Mouse (Mus musculus) stomach, postnatal 0 days (tissue): ENCODE data around the gene AI481877. TPM values are rescaled to one million over a fixed set of nuclear protein-coding genes. Genes with fewer than 3 reads are reported as not detected.

ENCODE experiments used
- ATAC-seq: fragments of 200-750 bp; cut with Nextera tagmentation; 2 replicates; pipeline ENCODE4 v1.8.0; 2017; ENCODE audit not compliant: low FRiP score, low TSS enrichment
- DNase-seq: peaks from one replicate; pipeline ENCODE4 v3.0.0-alpha.2; 2016; ENCODE audit warnings: low spot score
- H3K27ac ChIP-seq: fragments of 300-500 bp; sonication (generic); replicated peaks from 2 replicates; pipeline ENCODE4 v1.5.1; 2014; ENCODE audit warnings: mild to moderate bottlenecking, control low read depth
- H3K27me3 ChIP-seq: fragments of 300-500 bp; sonication (generic); 2 replicates; pipeline ENCODE4 v1.6.1; 2014; ENCODE audit warnings: low read length; ENCODE audit not compliant: control insufficient read depth, insufficient read depth
- H3K36me3 ChIP-seq: fragments of 300-500 bp; sonication (generic); 2 replicates; pipeline ENCODE4 v1.6.1; 2014; ENCODE audit warnings: low read length, mixed read lengths; ENCODE audit not compliant: control insufficient read depth, insufficient read depth
- H3K4me1 ChIP-seq: fragments of 300-500 bp; sonication (generic); replicated peaks from 2 replicates; pipeline ENCODE4 v1.6.1; 2014; ENCODE audit warnings: antibody characterized with exemption; ENCODE audit not compliant: control insufficient read depth, insufficient read depth
- H3K4me2 ChIP-seq: fragments of 300-500 bp; sonication (generic); replicated peaks from 2 replicates; pipeline ENCODE4 v1.6.1; 2014; ENCODE audit warnings: low read depth, mild to moderate bottlenecking, control low read depth, moderate library complexity
- H3K4me3 ChIP-seq: fragments of 300-500 bp; sonication (generic); 2 replicates; pipeline ENCODE4 v1.5.1; 2014; ENCODE audit warnings: low read depth, low read length, control low read depth
- H3K9ac ChIP-seq: fragments of 300-500 bp; sonication (generic); 2 replicates; pipeline ENCODE4 v1.6.1; 2014; ENCODE audit warnings: mild to moderate bottlenecking, low read length, control low read depth, mixed read lengths
- H3K9me3 ChIP-seq: fragments of 300-500 bp; sonication (generic); 2 replicates; pipeline ENCODE4 v1.6.1; 2016; ENCODE audit warnings: low read length; ENCODE audit not compliant: control insufficient read depth
- CTCF ChIP-seq: IDR thresholded peaks from 2 replicates; pipeline ENCODE4 v1.5.1; 2016; ENCODE audit warnings: antibody characterized with exemption, low read depth, mild to moderate bottlenecking, moderate library complexity
- EP300 ChIP-seq: optimal IDR thresholded peaks from 2 replicates; pipeline ENCODE3; 2016; ENCODE audit warnings: antibody characterized with exemption
- WGBS: fragments of 180-500 bp; shearing (Covaris S2); extraction: QIAGEN DNeasy Blood & Tissue Kit; methylation state at CpG from one replicate; pipeline ENCODE4 v1.1.7; 2014; 5-methylcytosine and 5-hydroxymethylcytosine counted together
- polyA plus RNA-seq: library from polyadenylated mRNA; unstranded; fragments of >200 nt; fragmentation: Nextera tagmentation; extraction: Ambion mirVana; gene quantifications from 2 replicates; pipeline ENCODE4 v1.2.1, GENCODE M21; 2015

The AI481877 gene
- polyA plus RNA-seq, 1 experiment from 2014 or later, result 1.2 TPM

GRCm38 (mm10) chr4:59043891-59044290, 94.9 kb downstream of the AI481877 start:
- TF ChIP-seq CTCF (no peak), EP300 (no peak)
- Histone ChIP-seq H3K27me3 (no peaks in the 10 kb centered on the region), H3K9ac (no peak overlapping the region), H3K4me3 (no peak overlapping the region), H3K4me2 (no peak overlapping the region), H3K27ac (no peak overlapping the region), H3K9me3 (no peaks in the 10 kb centered on the region), H3K36me3 (no peaks in the 10 kb centered on the region), H3K4me1 (no peaks in the 10 kb centered on the region)
- 39% methylated on average over 6 of the region's 6 CpGs for WGBS
- DNase-seq (no peak), ATAC-seq (no peak)

- H3K36me3 ChIP-seq, result no peaks in the 10 kb centered on the region
- no peak for TF ChIP-seq CTCF
- no peak for TF ChIP-seq EP300
- H3K27me3 ChIP-seq, result no peaks in the 10 kb centered on the region
- H3K4me3 ChIP-seq, result no peak overlapping the region
- H3K9ac ChIP-seq, result no peak overlapping the region
- no peaks in the 10 kb centered on the region for H3K9me3 ChIP-seq
- DNase-seq (no peak), ATAC-seq (no peak)
- 93% methylated on average over 5 of the region's 5 CpGs for WGBS
- no peaks in the 10 kb centered on the region for H3K4me1 ChIP-seq
- no peak overlapping the region for H3K27ac ChIP-seq
- no peak overlapping the region for H3K4me2 ChIP-seq
Measured at GRCm38 (mm10) chr4:59043074-59043473, 95.7 kb downstream of the AI481877 start.

- Histone ChIP-seq H3K4me1 (no peaks in the 10 kb centered on the region), H3K4me2 (no peak overlapping the region), H3K27ac (no peak overlapping the region), H3K9me3 (no peaks in the 10 kb centered on the region), H3K27me3 (no peaks in the 10 kb centered on the region), H3K4me3 (no peak overlapping the region), H3K36me3 (no peaks in the 10 kb centered on the region), H3K9ac (no peak overlapping the region)
- DNase-seq (no peak), ATAC-seq (no peak)
- TF ChIP-seq CTCF, result no peak
- TF ChIP-seq EP300, result no peak
- 80% methylated on average over 11 of the region's 11 CpGs for WGBS
Measured at GRCm38 (mm10) chr4:59040397-59041287, 98.1 kb downstream of the AI481877 start.

DNA sequence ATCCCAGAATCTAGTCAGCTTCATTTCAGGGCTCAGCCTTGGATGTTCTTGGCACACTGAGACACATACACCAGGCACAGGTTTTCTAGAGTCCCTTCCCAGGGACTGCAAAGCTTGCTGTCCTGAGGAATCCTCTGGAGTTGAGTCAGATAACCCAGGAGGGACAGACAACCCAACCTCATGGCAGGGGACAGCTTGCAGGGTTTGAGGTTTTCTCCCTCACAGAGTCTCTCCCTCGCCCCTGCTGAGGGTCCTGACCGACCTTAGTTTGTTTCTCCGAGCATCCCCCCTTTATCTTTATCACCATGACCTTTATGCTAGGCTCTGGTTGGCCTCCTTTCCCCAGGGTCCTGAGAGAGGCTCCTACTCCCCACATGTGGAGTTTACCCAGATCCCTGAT, 101.3 kb downstream of the AI481877 start:
- H3K4me3 ChIP-seq, result no peak overlapping the region
- WGBS, result 78% methylated on average over 3 of the region's 3 CpGs

GRCm38 (mm10) chr4:59036490-59037127, 102.2 kb downstream of the AI481877 start:
- peak; percentile 72 for DNase-seq
- peak overlapping the region; percentile 14; the same call in 1 of the 2 replicates for H3K4me2 ChIP-seq
- no peak overlapping the region for H3K27ac ChIP-seq
- no peaks in the 10 kb centered on the region for H3K4me1 ChIP-seq
- H3K27me3 ChIP-seq, result no peaks in the 10 kb centered on the region
- H3K4me3 ChIP-seq, result no peak overlapping the region
- 50% methylated on average over 13 of the region's 13 CpGs for WGBS
- no peaks in the 10 kb centered on the region for H3K36me3 ChIP-seq
- H3K9me3 ChIP-seq, result no peaks in the 10 kb centered on the region
- H3K9ac ChIP-seq, result no peak overlapping the region
- TF ChIP-seq EP300 (no peak), CTCF (peak; percentile 90)
- 0 out of 2 replicates have a peak, but pooled peaks have one; percentile 24 for ATAC-seq

More for the DNA sequence above, 101.3 kb downstream of the AI481877 start:
- Histone ChIP-seq H3K9me3 (no peaks in the 10 kb centered on the region), H3K4me2 (no peak overlapping the region), H3K36me3 (no peaks in the 10 kb centered on the region), H3K27ac (no peak overlapping the region), H3K9ac (no peak overlapping the region), H3K4me1 (no peaks in the 10 kb centered on the region), H3K27me3 (no peaks in the 10 kb centered on the region)
- no peak for DNase-seq
- ATAC-seq, result no peak
- no peak for TF ChIP-seq CTCF
- no peak for TF ChIP-seq EP300
